Mouse (Mus musculus): Measurements from ENCODE around the gene Ctnnal1. TPM values are rescaled to one million over a fixed set of nuclear protein-coding genes. Genes with fewer than 3 reads are reported as not detected.
A peak's percentile ranks its signal among the peaks of the same experiment; 100 is the strongest.

The Ctnnal1 gene
- polyA plus RNA-seq, 1 experiment from 2014 or later, result 38.1 TPM

GRCm38 (mm10) chr4:56829511-56829921 is 35.5 kb downstream of the Ctnnal1 start:
- TF ChIP-seq CTCF (IDR thresholded peaks at IDR 0.05; ENCODE audit: low read depth), result no peak
- no peaks in the 10 kb centered on the region for H3K27me3 ChIP-seq (ENCODE audit: insufficient read depth, low read length)
- no peaks in the 10 kb centered on the region for H3K9me3 ChIP-seq (replicated peaks; ENCODE audit: low read length)
- WGBS, result 27% methylated on average over 7 of the region's 7 CpGs
- H3K27ac ChIP-seq, result peak overlapping the region; percentile 72
- H3K4me1 ChIP-seq (replicated peaks; ENCODE audit: insufficient read depth, low read length), result peaks cover 11% of the 10 kb centered on the region
- DNase-seq (ENCODE audit: low spot score) (peak; percentile 64), ATAC-seq (replicated peaks; ENCODE audit: low FRiP score, low read depth) (peak; percentile 77)
- no peak overlapping the region for H3K4me2 ChIP-seq (ENCODE audit: low read length)
- H3K36me3 ChIP-seq (ENCODE audit: insufficient read depth, low read length), result 0 out of 2 replicates have a peak, but pooled peaks cover 11% of the 10 kb centered on the region
- no peak overlapping the region for H3K4me3 ChIP-seq (replicated peaks; ENCODE audit: low read depth, low read length)
- H3K9ac ChIP-seq (ENCODE audit: low read depth, low read length), result no peak overlapping the region

- Histone ChIP-seq H3K9me3 (replicated peaks; ENCODE audit: low read length) (no peaks in the 10 kb centered on the region), H3K4me2 (ENCODE audit: low read length) (no peak overlapping the region), H3K9ac (ENCODE audit: low read depth, low read length) (no peak overlapping the region), H3K4me1 (replicated peaks; ENCODE audit: insufficient read depth, low read length) (peaks cover 11% of the 10 kb centered on the region), H3K27me3 (ENCODE audit: insufficient read depth, low read length) (no peaks in the 10 kb centered on the region), H3K36me3 (ENCODE audit: insufficient read depth, low read length) (0 out of 2 replicates have a peak, but pooled peaks cover 10% of the 10 kb centered on the region), H3K27ac (peak overlapping the region; percentile 72), H3K4me3 (replicated peaks; ENCODE audit: low read depth, low read length) (no peak overlapping the region)
- ATAC-seq (replicated peaks; ENCODE audit: low FRiP score, low read depth), result peak; percentile 44; the same call in 1 of the 2 replicates
- DNase-seq (ENCODE audit: low spot score), result peak; percentile 66
- 42% methylated on average over 3 of the region's 3 CpGs for WGBS
- no peak for TF ChIP-seq CTCF (IDR thresholded peaks at IDR 0.05; ENCODE audit: low read depth)
Measured at GRCm38 (mm10) chr4:56828932-56829331, 36.1 kb downstream of the Ctnnal1 start.

GRCm38 (mm10) chr4:56824231-56824630 is 40.8 kb downstream of the Ctnnal1 start:
- Histone ChIP-seq H3K27ac (no peak overlapping the region), H3K36me3 (ENCODE audit: insufficient read depth, low read length) (0 out of 2 replicates have a peak, but pooled peaks cover 6% of the 10 kb centered on the region), H3K4me3 (replicated peaks; ENCODE audit: low read depth, low read length) (no peak overlapping the region), H3K4me1 (replicated peaks; ENCODE audit: insufficient read depth, low read length) (no peaks in the 10 kb centered on the region), H3K27me3 (ENCODE audit: insufficient read depth, low read length) (no peaks in the 10 kb centered on the region), H3K9ac (ENCODE audit: low read depth, low read length) (no peak overlapping the region), H3K4me2 (ENCODE audit: low read length) (no peak overlapping the region), H3K9me3 (replicated peaks; ENCODE audit: low read length) (no peaks in the 10 kb centered on the region)
- DNase-seq (ENCODE audit: low spot score) (no peak), ATAC-seq (replicated peaks; ENCODE audit: low FRiP score, low read depth) (no peak)
- no peak for TF ChIP-seq CTCF (IDR thresholded peaks at IDR 0.05; ENCODE audit: low read depth)
- WGBS, result 89% methylated on average over 9 of the region's 9 CpGs

DNA sequence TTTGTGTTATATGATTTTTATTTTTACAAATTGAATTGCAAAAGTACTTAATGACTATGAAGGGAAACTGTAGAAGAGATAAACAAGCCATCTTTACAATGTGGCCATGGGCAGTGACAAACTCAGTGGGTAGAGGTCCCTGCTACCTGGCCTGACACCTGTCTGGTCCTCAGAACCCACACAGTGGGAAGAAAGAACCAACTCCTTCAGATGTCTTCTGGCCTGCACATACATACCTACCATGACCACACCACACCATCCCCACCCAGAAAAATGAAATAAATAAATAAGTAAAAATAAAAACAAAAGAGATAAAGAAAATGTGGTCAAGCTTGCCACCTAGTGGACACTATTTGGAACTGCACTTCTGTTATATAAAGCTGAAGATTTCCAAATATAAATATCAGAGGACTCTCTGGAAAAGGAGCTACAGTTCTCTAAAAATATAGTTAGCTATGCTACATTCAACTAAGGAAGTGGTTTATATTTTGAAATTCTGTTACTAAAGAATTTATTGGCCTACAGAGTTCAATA is 44.9 kb downstream of the Ctnnal1 start:
- no peaks in the 10 kb centered on the region for H3K4me1 ChIP-seq (replicated peaks; ENCODE audit: insufficient read depth, low read length)
- H3K27ac ChIP-seq, result no peak overlapping the region
- H3K4me3 ChIP-seq (replicated peaks; ENCODE audit: low read depth, low read length), result no peak overlapping the region
- no peaks in the 10 kb centered on the region for H3K9me3 ChIP-seq (replicated peaks; ENCODE audit: low read length)
- no peaks in the 10 kb centered on the region for H3K36me3 ChIP-seq (ENCODE audit: insufficient read depth, low read length)
- ATAC-seq (replicated peaks; ENCODE audit: low FRiP score, low read depth) (0 out of 2 replicates have a peak, but pooled peaks have one; percentile 46), DNase-seq (ENCODE audit: low spot score) (peak; percentile 68)
- no peak overlapping the region for H3K4me2 ChIP-seq (ENCODE audit: low read length)
- peak; percentile 75 for TF ChIP-seq CTCF (IDR thresholded peaks at IDR 0.05; ENCODE audit: low read depth)
- no peak overlapping the region for H3K9ac ChIP-seq (ENCODE audit: low read depth, low read length)
- H3K27me3 ChIP-seq (ENCODE audit: insufficient read depth, low read length), result no peaks in the 10 kb centered on the region

- no peaks in the 10 kb centered on the region for H3K27me3 ChIP-seq (ENCODE audit: insufficient read depth, low read length)
- no peaks in the 10 kb centered on the region for H3K9me3 ChIP-seq (replicated peaks; ENCODE audit: low read length)
- ATAC-seq (replicated peaks; ENCODE audit: low FRiP score, low read depth), result no peak
- no peak overlapping the region for H3K4me3 ChIP-seq (replicated peaks; ENCODE audit: low read depth, low read length)
- no peaks in the 10 kb centered on the region for H3K4me1 ChIP-seq (replicated peaks; ENCODE audit: insufficient read depth, low read length)
- TF ChIP-seq CTCF (IDR thresholded peaks at IDR 0.05; ENCODE audit: low read depth), result no peak
- H3K4me2 ChIP-seq (ENCODE audit: low read length), result no peak overlapping the region
- H3K9ac ChIP-seq (ENCODE audit: low read depth, low read length), result no peak overlapping the region
- 57% methylated on average over 8 of the region's 8 CpGs for WGBS
- DNase-seq (ENCODE audit: low spot score), result no peak
- H3K27ac ChIP-seq, result no peak overlapping the region
- 0 out of 2 replicates have a peak, but pooled peaks cover 13% of the 10 kb centered on the region for H3K36me3 ChIP-seq (ENCODE audit: insufficient read depth, low read length)
Measured at GRCm38 (mm10) chr4:56815131-56815530, 49.9 kb downstream of the Ctnnal1 start.

GRCm38 (mm10) chr4:56812096-56812495 is 52.9 kb downstream of the Ctnnal1 start:
- Histone ChIP-seq H3K4me2 (ENCODE audit: low read length) (no peak overlapping the region), H3K4me1 (replicated peaks; ENCODE audit: insufficient read depth, low read length) (no peaks in the 10 kb centered on the region), H3K36me3 (ENCODE audit: insufficient read depth, low read length) (0 out of 2 replicates have a peak, but pooled peaks cover 22% of the 10 kb centered on the region), H3K27ac (no peak overlapping the region), H3K4me3 (replicated peaks; ENCODE audit: low read depth, low read length) (no peak overlapping the region), H3K9ac (ENCODE audit: low read depth, low read length) (no peak overlapping the region), H3K9me3 (replicated peaks; ENCODE audit: low read length) (no peaks in the 10 kb centered on the region), H3K27me3 (ENCODE audit: insufficient read depth, low read length) (no peaks in the 10 kb centered on the region)
- no peak for DNase-seq (ENCODE audit: low spot score)
- WGBS, result 77% methylated on average over 4 of the region's 4 CpGs
- no peak for TF ChIP-seq CTCF (IDR thresholded peaks at IDR 0.05; ENCODE audit: low read depth)
- ATAC-seq (replicated peaks; ENCODE audit: low FRiP score, low read depth), result no peak

DNA sequence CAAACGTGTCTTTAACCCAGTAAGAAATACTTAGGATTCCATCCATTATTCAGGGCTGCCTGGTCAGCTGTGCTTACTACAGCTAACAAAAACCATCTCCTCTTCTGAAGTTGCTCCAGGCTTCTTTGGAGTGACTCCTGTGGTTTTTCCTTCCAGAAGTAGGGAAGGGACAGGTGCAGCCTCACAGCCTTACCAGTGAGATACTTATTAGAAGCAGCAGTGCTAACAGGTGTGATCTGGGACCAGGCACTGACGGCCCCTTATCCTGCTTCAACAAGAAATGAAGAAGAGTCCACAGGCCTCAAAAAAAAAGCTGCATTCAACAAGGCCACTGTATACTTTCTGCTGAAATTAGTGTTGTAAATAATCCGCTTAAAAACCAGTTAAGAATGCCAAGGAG is 53.3 kb downstream of the Ctnnal1 start:
- Histone ChIP-seq H3K36me3 (ENCODE audit: insufficient read depth, low read length) (peaks cover 25% of the 10 kb centered on the region; the same call in 1 of the 2 replicates), H3K4me3 (replicated peaks; ENCODE audit: low read depth, low read length) (no peak overlapping the region), H3K27ac (no peak overlapping the region), H3K9ac (ENCODE audit: low read depth, low read length) (no peak overlapping the region), H3K4me2 (ENCODE audit: low read length) (no peak overlapping the region), H3K9me3 (replicated peaks; ENCODE audit: low read length) (no peaks in the 10 kb centered on the region), H3K27me3 (ENCODE audit: insufficient read depth, low read length) (no peaks in the 10 kb centered on the region), H3K4me1 (replicated peaks; ENCODE audit: insufficient read depth, low read length) (no peaks in the 10 kb centered on the region)
- no peak for ATAC-seq (replicated peaks; ENCODE audit: low FRiP score, low read depth)
- no peak for DNase-seq (ENCODE audit: low spot score)
- 75% methylated on average over 3 of the region's 3 CpGs for WGBS
- no peak for TF ChIP-seq CTCF (IDR thresholded peaks at IDR 0.05; ENCODE audit: low read depth)

Data from kidney, postnatal 0 days (tissue).